Mouse (Mus musculus) ES-Bruce4 (cell line): Measurements from ENCODE around the gene Slc39a13.

Experiments used
- CTCF ChIP-seq: IDR thresholded peaks from one replicate; pipeline ENCODE4 v1.8.1; 2011; ENCODE audit warnings: low read depth, low read length
- EP300 ChIP-seq: IDR thresholded peaks from 2 replicates; pipeline ENCODE4 v1.6.1; 2011; ENCODE audit warnings: low read depth, low read length; ENCODE audit not compliant: insufficient read depth
- POLR2A ChIP-seq: IDR thresholded peaks from one replicate; pipeline ENCODE4 v1.8.1; 2011; ENCODE audit warnings: low read length; ENCODE audit not compliant: insufficient read depth

GRCm38 (mm10) chr2:91071059-91071458, 842 bp upstream of the Slc39a13 start:
- TF ChIP-seq CTCF (no peak), POLR2A (no peak), EP300 (no peak)
